Mouse (Mus musculus): Measurements from ENCODE around the gene Camta1. TPM values are rescaled to one million over a fixed set of nuclear protein-coding genes. Genes with fewer than 3 reads are reported as not detected.

Gene Camta1
- total RNA-seq, 1 experiment = 9.3 TPM

DNA sequence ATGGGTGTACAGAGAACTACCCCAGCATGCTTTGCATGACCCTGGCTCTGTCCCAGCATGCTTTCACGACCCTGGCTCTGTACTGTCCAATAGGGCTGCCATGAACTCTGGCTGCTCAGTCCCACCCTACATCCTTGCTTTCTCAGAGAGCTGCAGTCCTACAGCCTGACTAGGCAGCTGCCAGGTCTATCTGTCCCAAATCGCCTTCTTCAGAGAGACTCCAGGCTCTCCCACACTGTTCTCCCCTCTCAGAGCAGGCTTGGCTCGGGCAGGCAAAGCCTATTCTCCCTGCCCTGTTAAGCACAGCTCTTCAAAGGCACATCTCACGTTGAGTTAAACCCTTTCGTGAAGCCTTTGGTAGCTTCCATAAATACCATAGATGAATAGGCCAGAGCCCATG lies 317.5 kb downstream of the Camta1 start:
- in situ Hi-C loops (cut with MboI; ENCODE audit: low sequenced_read_pairs in 2 of 2, unreplicated experiment in 2 of 2) = no loop called here
- H3K9me3 ChIP-seq (ENCODE audit: control insufficient read depth, insufficient read depth, low read depth, low read length) = no peaks in the 10 kb centered on the region
- peaks cover 2 to 6% of the 10 kb centered on the region in 2 experiments; a peak in 1 of 4 replicates for H3K4me1 ChIP-seq (ENCODE audit: control insufficient read depth in 2 of 2, insufficient read depth in 2 of 2, low read length in 2 of 2, poor library complexity in 1 of 2)
- H3K27ac ChIP-seq (ENCODE audit: insufficient read depth, low read depth, low read length, poor library complexity, severe bottlenecking) = no peak overlapping the region
- TF ChIP-seq ZC3H11A (IDR thresholded peaks at IDR 0.05; ENCODE audit: borderline replicate concordance, low read depth, low read length) (no peak), CHD2 (IDR thresholded peaks at IDR 0.05; ENCODE audit: low read depth, low read length) (no peak), MAFK (IDR thresholded peaks at IDR 0.05; ENCODE audit: insufficient read depth, low read depth, low read length) (no peak), HCFC1 (IDR thresholded peaks at IDR 0.05; ENCODE audit: borderline replicate concordance, insufficient read depth, low read length) (no peak), ZNF384 (IDR thresholded peaks at IDR 0.05; ENCODE audit: low read depth, low read length) (no peak)
- no peak for DNase-seq (ENCODE audit: low read depth, low spot score)
- H3K9ac ChIP-seq (ENCODE audit: insufficient read depth, low read depth, low read length, poor library complexity, severe bottlenecking) = no peak overlapping the region
- H3K4me3 ChIP-seq (ENCODE audit: insufficient read depth in 1 of 2, low read depth in 1 of 2, low read length in 2 of 2, poor library complexity in 1 of 2, severe bottlenecking in 1 of 2) = no peak overlapping the region
- no peaks in the 10 kb centered on the region for H3K36me3 ChIP-seq (ENCODE audit: control insufficient read depth, insufficient read depth, low read length, poor library complexity, severe bottlenecking)

DNA sequence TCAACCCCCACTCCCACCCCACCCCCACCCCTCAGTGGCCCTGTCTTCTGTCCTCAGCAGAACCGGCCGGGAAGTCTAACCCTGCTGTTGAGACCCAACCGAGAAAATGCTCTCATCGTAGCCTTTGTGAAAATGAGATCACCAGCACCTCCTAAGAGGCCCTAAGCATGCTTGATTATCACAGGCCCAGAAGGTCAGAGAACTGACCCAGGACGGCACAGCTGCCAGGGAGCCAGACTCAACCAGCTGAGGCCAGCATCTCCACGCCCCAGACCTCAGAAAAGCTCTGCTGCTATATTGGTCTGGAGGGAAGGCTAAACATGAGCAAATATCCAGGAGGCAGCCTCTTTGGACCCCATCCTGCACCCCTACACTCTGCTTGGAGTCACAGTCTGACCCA lies 321.1 kb downstream of the Camta1 start:
- H3K9me3 ChIP-seq (ENCODE audit: control insufficient read depth, insufficient read depth, low read depth, low read length) = no peaks in the 10 kb centered on the region
- H3K36me3 ChIP-seq (ENCODE audit: control insufficient read depth, insufficient read depth, low read length, poor library complexity, severe bottlenecking) = no peaks in the 10 kb centered on the region
- in situ Hi-C loops (cut with MboI; ENCODE audit: low sequenced_read_pairs in 2 of 2, unreplicated experiment in 2 of 2) = no loop called here
- no peak overlapping the region for H3K9ac ChIP-seq (ENCODE audit: insufficient read depth, low read depth, low read length, poor library complexity, severe bottlenecking)
- no peak overlapping the region for H3K27ac ChIP-seq (ENCODE audit: insufficient read depth, low read depth, low read length, poor library complexity, severe bottlenecking)
- peaks cover 2 to 6% of the 10 kb centered on the region in 2 experiments; a peak in 1 of 4 replicates for H3K4me1 ChIP-seq (ENCODE audit: control insufficient read depth in 2 of 2, insufficient read depth in 2 of 2, low read length in 2 of 2, poor library complexity in 1 of 2)
- H3K4me3 ChIP-seq (ENCODE audit: insufficient read depth in 1 of 2, low read depth in 1 of 2, low read length in 2 of 2, poor library complexity in 1 of 2, severe bottlenecking in 1 of 2) = no peak overlapping the region
- no peak for DNase-seq (ENCODE audit: low read depth, low spot score)
- TF ChIP-seq HCFC1 (IDR thresholded peaks at IDR 0.05; ENCODE audit: borderline replicate concordance, insufficient read depth, low read length) (no peak), MAFK (IDR thresholded peaks at IDR 0.05; ENCODE audit: insufficient read depth, low read depth, low read length) (no peak), CHD2 (IDR thresholded peaks at IDR 0.05; ENCODE audit: low read depth, low read length) (no peak), ZNF384 (IDR thresholded peaks at IDR 0.05; ENCODE audit: low read depth, low read length) (no peak), ZC3H11A (IDR thresholded peaks at IDR 0.05; ENCODE audit: borderline replicate concordance, low read depth, low read length) (no peak)

DNA sequence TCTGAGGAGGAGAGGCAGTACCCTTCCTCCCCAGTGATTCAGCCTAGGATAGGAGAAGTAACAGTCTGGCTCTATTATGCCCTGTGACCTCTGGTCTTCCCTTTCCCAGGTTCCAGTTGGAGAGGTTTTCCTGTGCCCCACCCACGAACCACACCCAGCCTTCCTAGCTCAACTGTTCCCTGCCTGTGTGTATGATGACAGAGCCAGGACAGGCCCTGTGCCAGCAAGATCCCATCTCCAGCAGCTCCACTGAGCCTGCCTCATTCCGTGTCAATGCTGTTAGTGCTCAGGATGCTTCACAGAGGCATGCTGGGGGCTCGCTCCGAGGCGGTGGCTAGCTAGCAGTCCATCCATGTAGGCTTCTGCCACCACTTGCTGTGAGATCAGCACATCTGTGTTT lies 321.8 kb downstream of the Camta1 start:
- H3K27ac ChIP-seq (ENCODE audit: insufficient read depth, low read depth, low read length, poor library complexity, severe bottlenecking) = no peak overlapping the region
- H3K4me1 ChIP-seq (ENCODE audit: control insufficient read depth in 2 of 2, insufficient read depth in 2 of 2, low read length in 2 of 2, poor library complexity in 1 of 2) = peaks cover 2 to 6% of the 10 kb centered on the region in 2 experiments; a peak in 1 of 4 replicates

DNA sequence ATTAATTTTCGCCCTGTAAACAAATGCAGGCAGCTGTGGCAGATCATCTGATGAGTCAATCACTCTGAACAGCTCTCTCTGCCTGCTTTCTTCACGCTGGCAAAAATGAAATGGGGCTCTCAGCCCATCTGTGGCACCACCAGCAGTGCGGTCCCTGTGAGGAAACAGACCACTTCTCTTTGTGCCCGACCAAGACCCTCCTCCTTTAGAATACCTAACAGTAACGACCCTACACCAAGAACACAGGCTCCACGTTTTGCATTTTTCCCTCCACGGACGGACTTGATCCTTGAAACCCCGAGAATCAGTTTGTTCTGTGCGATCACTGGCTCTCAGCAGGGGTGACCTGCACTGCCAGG lies 322.5 kb downstream of the Camta1 start:
- in situ Hi-C loops (cut with MboI; ENCODE audit: low sequenced_read_pairs in 2 of 2, unreplicated experiment in 2 of 2) = no loop called here
- Histone ChIP-seq H3K9ac (ENCODE audit: insufficient read depth, low read depth, low read length, poor library complexity, severe bottlenecking) (no peak overlapping the region), H3K27ac (ENCODE audit: insufficient read depth, low read depth, low read length, poor library complexity, severe bottlenecking) (no peak overlapping the region), H3K36me3 (ENCODE audit: control insufficient read depth, insufficient read depth, low read length, poor library complexity, severe bottlenecking) (no peaks in the 10 kb centered on the region), H3K4me3 (ENCODE audit: insufficient read depth in 1 of 2, low read depth in 1 of 2, low read length in 2 of 2, poor library complexity in 1 of 2, severe bottlenecking in 1 of 2) (no peak overlapping the region), H3K9me3 (ENCODE audit: control insufficient read depth, insufficient read depth, low read depth, low read length) (no peaks in the 10 kb centered on the region), H3K4me1 (ENCODE audit: control insufficient read depth in 2 of 2, insufficient read depth in 2 of 2, low read length in 2 of 2, poor library complexity in 1 of 2) (peaks cover 2 to 6% of the 10 kb centered on the region in 2 experiments; a peak in 1 of 4 replicates)
- TF ChIP-seq MAFK (IDR thresholded peaks at IDR 0.05; ENCODE audit: insufficient read depth, low read depth, low read length) (no peak), HCFC1 (IDR thresholded peaks at IDR 0.05; ENCODE audit: borderline replicate concordance, insufficient read depth, low read length) (no peak), ZC3H11A (IDR thresholded peaks at IDR 0.05; ENCODE audit: borderline replicate concordance, low read depth, low read length) (no peak), ZNF384 (IDR thresholded peaks at IDR 0.05; ENCODE audit: low read depth, low read length) (no peak), CHD2 (IDR thresholded peaks at IDR 0.05; ENCODE audit: low read depth, low read length) (no peak)
- DNase-seq (ENCODE audit: low read depth, low spot score) = no peak

More for the DNA sequence above, 321.8 kb downstream of the Camta1 start:
- TF ChIP-seq ZNF384 (IDR thresholded peaks at IDR 0.05; ENCODE audit: low read depth, low read length) (no peak), MAFK (IDR thresholded peaks at IDR 0.05; ENCODE audit: insufficient read depth, low read depth, low read length) (no peak), HCFC1 (IDR thresholded peaks at IDR 0.05; ENCODE audit: borderline replicate concordance, insufficient read depth, low read length) (no peak), CHD2 (IDR thresholded peaks at IDR 0.05; ENCODE audit: low read depth, low read length) (no peak), ZC3H11A (IDR thresholded peaks at IDR 0.05; ENCODE audit: borderline replicate concordance, low read depth, low read length) (no peak)
- Histone ChIP-seq H3K9me3 (ENCODE audit: control insufficient read depth, insufficient read depth, low read depth, low read length) (no peaks in the 10 kb centered on the region), H3K36me3 (ENCODE audit: control insufficient read depth, insufficient read depth, low read length, poor library complexity, severe bottlenecking) (no peaks in the 10 kb centered on the region), H3K9ac (ENCODE audit: insufficient read depth, low read depth, low read length, poor library complexity, severe bottlenecking) (no peak overlapping the region), H3K4me3 (ENCODE audit: insufficient read depth in 1 of 2, low read depth in 1 of 2, low read length in 2 of 2, poor library complexity in 1 of 2, severe bottlenecking in 1 of 2) (no peak overlapping the region)
- no peak for DNase-seq (ENCODE audit: low read depth, low spot score)
- in situ Hi-C loops (cut with MboI; ENCODE audit: low sequenced_read_pairs in 2 of 2, unreplicated experiment in 2 of 2) = no loop called here

Data from ES-E14 (cell line).